Mouse (Mus musculus) testis, postnatal 10 days (tissue): ENCODE data around the gene Slc25a22.
A peak's percentile ranks its signal among the peaks of the same experiment; 100 is the strongest.

Experiments used
- DNase-seq: peaks from one replicate; pipeline ENCODE4 v3.0.0; 2021; ENCODE audit warnings: low spot score

Slc25a22 gene

GRCm38 (mm10) chr7:141435129-141435855 is 2.4 kb downstream of the Slc25a22 start:
- DNase-seq: peak; percentile 64

GRCm38 (mm10) chr7:141434464-141434863 is 3.2 kb downstream of the Slc25a22 start:
- no peak for DNase-seq

- DNase-seq: no peak
Measured at GRCm38 (mm10) chr7:141433517-141434400, 3.9 kb downstream of the Slc25a22 start.

GRCm38 (mm10) chr7:141432741-141433516 is 4.8 kb downstream of the Slc25a22 start:
- no peak for DNase-seq

GRCm38 (mm10) chr7:141432186-141432611 is 5.5 kb downstream of the Slc25a22 start:
- no peak for DNase-seq

- DNase-seq: peak; percentile 43
Measured at GRCm38 (mm10) chr7:141431434-141432185, 6.1 kb downstream of the Slc25a22 start.

GRCm38 (mm10) chr7:141430585-141431240 is 7.0 kb downstream of the Slc25a22 start:
- DNase-seq: peak; percentile 41

GRCm38 (mm10) chr7:141429840-141430584 is 7.7 kb downstream of the Slc25a22 start:
- peak; percentile 39 for DNase-seq

GRCm38 (mm10) chr7:141429310-141429709 is 8.4 kb downstream of the Slc25a22 start, which contains the start of gene Cend1:
TSS of gene Cend1 (minus strand) at chr7:141429491.
- DNase-seq: peak; percentile 68

GRCm38 (mm10) chr7:141428701-141429100 is 9.0 kb downstream of the Slc25a22 start:
- no peak for DNase-seq

- no peak for DNase-seq
Measured at GRCm38 (mm10) chr7:141426948-141427730, 10.6 kb downstream of the Slc25a22 start.

GRCm38 (mm10) chr7:141423811-141424210 is 13.9 kb downstream of the Slc25a22 start:
- DNase-seq: no peak

GRCm38 (mm10) chr7:141420030-141420702 is 17.5 kb downstream of the Slc25a22 start:
- no peak for DNase-seq

- no peak for DNase-seq
Measured at GRCm38 (mm10) chr7:141418970-141419369, 18.7 kb downstream of the Slc25a22 start.

- DNase-seq: no peak
Measured at GRCm38 (mm10) chr7:141417731-141418681, 19.7 kb downstream of the Slc25a22 start.

GRCm38 (mm10) chr7:141416144-141416841 is 21.4 kb downstream of the Slc25a22 start:
- no peak for DNase-seq
